In genomic region chr10:60532502-60532901, GRCm38 (mm10) we compare ENCODE assay signal across 22 mouse cellular contexts.
DNase-seq lines count a peak whose midpoint lies in the region; ATAC-seq and TF ChIP-seq lines count a peak whose summit lies in the region.
"Had no signal": no experiment of that assay in that cellular context is flagged by ENCODE, and none has a peak within 500 bp of the region (broad histone marks: within the 10 kb centered on the region; RNA-seq: fewer than 3 reads in every experiment).

No protein-coding gene starts in this region.

- no peaks in the 10 kb centered on the region for H3K36me3 ChIP-seq in heart, embryonic 12.5 days
- no peaks in the 10 kb centered on the region for H3K36me3 ChIP-seq in lung, embryonic 14.5 days (ENCODE audit: insufficient read depth)
- no peaks in the 10 kb centered on the region for H3K36me3 ChIP-seq in midbrain, embryonic 16.5 days (ENCODE audit: control insufficient read depth, insufficient read depth, low read length)
- H3K36me3 ChIP-seq: forebrain, embryonic 10.5 days; forebrain, embryonic 15.5 days; G1E; heart, embryonic 10.5 days; hindbrain, embryonic 13.5 days had no signal

- TF ChIP-seq POLR2A in bone marrow, adult 2 months (IDR thresholded peaks at IDR 0.05; ENCODE audit: borderline replicate concordance, control insufficient read depth, low read depth, low read length) = no peak

- no peak overlapping the region for H3K9ac ChIP-seq in heart, embryonic 12.5 days
- no peak overlapping the region for H3K9ac ChIP-seq in lung, embryonic 14.5 days
- no peak overlapping the region for H3K9ac ChIP-seq in midbrain, embryonic 16.5 days (ENCODE audit: low read depth, low read length)
- H3K9ac ChIP-seq: forebrain, embryonic 15.5 days; hindbrain, embryonic 13.5 days had no signal

- peaks cover 8% of the 10 kb centered on the region for H3K4me1 ChIP-seq in heart, embryonic 12.5 days (replicated peaks)
- no peaks in the 10 kb centered on the region for H3K4me1 ChIP-seq in lung, embryonic 14.5 days (ENCODE audit: insufficient read depth)
- no peaks in the 10 kb centered on the region for H3K4me1 ChIP-seq in bone marrow, adult 2 months (ENCODE audit: control insufficient read depth, insufficient read depth, low read length)
- H3K4me1 ChIP-seq in midbrain, embryonic 16.5 days (ENCODE audit: control insufficient read depth, insufficient read depth, low read length) = peaks cover 5% of the 10 kb centered on the region; the same call in 1 of the 2 replicates

- ATAC-seq in heart, embryonic 12.5 days (ENCODE audit: insufficient number of reproducible peaks, low FRiP score) = no peak
- no peak for ATAC-seq in lung, embryonic 14.5 days (ENCODE audit: insufficient read depth)
- ATAC-seq in midbrain, embryonic 16.5 days = no peak
- ATAC-seq: activated CD4-positive, CD25-positive, alpha-beta regulatory T cell, adult 4 months; forebrain, embryonic 15.5 days; hindbrain, embryonic 16.5 days; inflammation-experienced regulatory T-cells, adult 6 months had no signal

- H3K4me3 ChIP-seq in heart, embryonic 12.5 days = no peak overlapping the region
- no peak overlapping the region for H3K4me3 ChIP-seq in lung, embryonic 14.5 days (ENCODE audit: low read depth, low read length)
- H3K4me3 ChIP-seq in bone marrow, adult 2 months (replicated peaks; ENCODE audit: control insufficient read depth, low read depth, low read length) = no peak overlapping the region
- no peak overlapping the region for H3K4me3 ChIP-seq in midbrain, embryonic 16.5 days (ENCODE audit: low read depth, low read length)
- H3K4me3 ChIP-seq: forebrain, embryonic 10.5 days; forebrain, embryonic 15.5 days; heart, adult 2 months; heart, embryonic 10.5 days; hindbrain, embryonic 13.5 days had no signal

- H3K9me3 ChIP-seq in heart, embryonic 12.5 days (replicated peaks) = no peaks in the 10 kb centered on the region
- no peaks in the 10 kb centered on the region for H3K9me3 ChIP-seq in lung, embryonic 14.5 days (ENCODE audit: low read depth, low read length)
- H3K9me3 ChIP-seq in midbrain, embryonic 16.5 days (replicated peaks; ENCODE audit: control insufficient read depth, low read length, poor library complexity, severe bottlenecking) = no peaks in the 10 kb centered on the region
- H3K9me3 ChIP-seq: forebrain, embryonic 10.5 days; forebrain, embryonic 15.5 days; heart, embryonic 10.5 days; hindbrain, embryonic 13.5 days had no signal

- H3K27ac ChIP-seq in heart, embryonic 12.5 days (ENCODE audit: poor library complexity, severe bottlenecking) = no peak overlapping the region
- no peak overlapping the region for H3K27ac ChIP-seq in lung, embryonic 14.5 days (ENCODE audit: low read depth)
- H3K27ac ChIP-seq in bone marrow, adult 2 months (ENCODE audit: control insufficient read depth, insufficient read depth, low read depth, low read length, poor library complexity) = no peak overlapping the region
- no peak overlapping the region for H3K27ac ChIP-seq in midbrain, embryonic 16.5 days (ENCODE audit: low read length)
- H3K27ac ChIP-seq: forebrain, embryonic 15.5 days; heart, adult 2 months; heart, embryonic 10.5 days; hindbrain, embryonic 13.5 days had no signal

- H3K27me3 ChIP-seq in heart, embryonic 12.5 days (replicated peaks) = peaks cover 20% of the 10 kb centered on the region
- no peaks in the 10 kb centered on the region for H3K27me3 ChIP-seq in lung, embryonic 14.5 days (ENCODE audit: insufficient read depth, low read length)
- no peaks in the 10 kb centered on the region for H3K27me3 ChIP-seq in midbrain, embryonic 16.5 days (ENCODE audit: control insufficient read depth, insufficient read depth, low read depth, low read length)
- H3K27me3 ChIP-seq: forebrain, embryonic 15.5 days had no signal

- WGBS in heart, embryonic 12.5 days = 60% methylated on average over 4 of the region's 4 CpGs
- WGBS in lung, embryonic 14.5 days = 67% methylated on average over 4 of the region's 4 CpGs
- WGBS in bone marrow, adult 2 months = 78% methylated on average over 4 of the region's 4 CpGs
- WGBS in midbrain, embryonic 16.5 days = 76% methylated on average over 4 of the region's 4 CpGs

- no peak overlapping the region for H3K4me2 ChIP-seq in heart, embryonic 12.5 days
- no peak overlapping the region for H3K4me2 ChIP-seq in lung, embryonic 14.5 days
- H3K4me2 ChIP-seq in midbrain, embryonic 16.5 days (ENCODE audit: low read length) = no peak overlapping the region
- H3K4me2 ChIP-seq: forebrain, embryonic 15.5 days; hindbrain, embryonic 13.5 days had no signal

- peak; percentile 83 for DNase-seq in heart, adult 11 months
- peak; percentile 32 for DNase-seq in lung, embryonic 14.5 days
- no peak for DNase-seq in lung, postnatal 10 days
- DNase-seq in Muller cell, postnatal 12 days (ENCODE audit: inconsistent ontology term) = peak; percentile 31
- DNase-seq: adrenal gland, adult 8-10 months; adrenal gland, postnatal 25 days; cerebellum, adult 18-20 months; cerebellum, adult 9-10 months; cerebellum, postnatal 14 days; gastrocnemius, postnatal 25 days; heart, adult 2 months had no signal

- TF ChIP-seq CTCF in lung, embryonic 14.5 days (IDR thresholded peaks at IDR 0.05; ENCODE audit: low read depth) = no peak
- peak; percentile 6; the same call in 1 of the 2 replicates for TF ChIP-seq CTCF in bone marrow, adult 2 months (IDR thresholded peaks at IDR 0.05; ENCODE audit: control insufficient read depth, insufficient read depth, low read length)
